ENCODE assay signal across 13 mouse cellular contexts in the genomic region with DNA sequence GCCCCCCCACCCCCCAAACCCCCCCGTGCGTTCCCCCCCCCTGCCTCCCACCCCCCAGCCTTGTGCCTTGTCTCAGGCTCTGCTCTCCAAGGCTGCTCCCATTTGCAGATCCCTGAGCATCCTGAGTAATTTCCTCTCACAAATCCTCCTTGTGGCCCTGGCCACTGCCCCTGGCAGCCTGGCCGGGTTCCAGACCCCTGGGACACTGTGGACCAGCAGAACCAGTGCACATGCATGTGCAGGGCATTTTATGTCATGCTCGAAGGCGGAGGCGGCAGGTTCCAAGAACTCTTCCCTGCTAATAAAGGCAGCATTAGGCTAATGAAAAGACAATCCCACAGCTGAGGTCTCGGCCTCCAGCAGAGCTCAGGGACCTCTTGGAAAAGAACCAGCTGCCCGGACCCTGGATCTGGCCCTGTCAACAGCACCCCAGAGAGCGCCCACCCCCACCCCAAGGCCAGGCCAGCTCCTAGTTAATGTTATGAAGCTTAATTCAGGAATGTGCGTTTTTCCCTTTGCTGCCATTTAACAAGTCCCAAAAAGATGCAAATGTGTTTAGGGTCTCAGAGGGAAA.
A peak's percentile ranks its signal among the peaks of the same experiment; 100 is the strongest.
DNase-seq lines count a peak whose midpoint lies in the region; ATAC-seq and TF ChIP-seq lines count a peak whose summit lies in the region.
"Had no signal": no experiment of that assay in that cellular context is flagged by ENCODE, and none has a peak within 500 bp of the region (broad histone marks: within the 10 kb centered on the region; RNA-seq: fewer than 3 reads in every experiment).

No protein-coding gene starts in this region.

- no peaks in the 10 kb centered on the region for H3K27me3 ChIP-seq in forebrain, embryonic 12.5 days
- H3K27me3 ChIP-seq in forebrain, embryonic 14.5 days (replicated peaks; ENCODE audit: control insufficient read depth, insufficient read depth, low read length) = no peaks in the 10 kb centered on the region
- no peaks in the 10 kb centered on the region for H3K27me3 ChIP-seq in embryonic facial prominence, embryonic 11.5 days (ENCODE audit: control insufficient read depth, insufficient read depth, low read length)
- H3K27me3 ChIP-seq in hindbrain, embryonic 15.5 days = no peaks in the 10 kb centered on the region
- no peaks in the 10 kb centered on the region for H3K27me3 ChIP-seq in midbrain, postnatal 0 days (ENCODE audit: insufficient read depth, low read length)
- H3K27me3 ChIP-seq: intestine, embryonic 15.5 days; lung, embryonic 15.5 days had no signal

- WGBS in forebrain, embryonic 12.5 days = 32% methylated on average over 10 of the region's 10 CpGs
- 25% methylated on average over 10 of the region's 10 CpGs for WGBS in forebrain, embryonic 14.5 days
- WGBS in embryonic facial prominence, embryonic 11.5 days = 56% methylated on average over 8 of the region's 10 CpGs
- WGBS in hindbrain, embryonic 15.5 days = 23% methylated on average over 10 of the region's 10 CpGs
- WGBS in midbrain, postnatal 0 days = 29% methylated on average over 8 of the region's 10 CpGs

- ATAC-seq in forebrain, embryonic 12.5 days (ENCODE audit: low FRiP score) = no peak
- no peak for ATAC-seq in forebrain, embryonic 14.5 days
- 0 out of 2 replicates have a peak, but pooled peaks have one; percentile 17 for ATAC-seq in embryonic facial prominence, embryonic 11.5 days (replicated peaks; ENCODE audit: insufficient number of reproducible peaks, low FRiP score, low TSS enrichment, low read depth)
- ATAC-seq in hindbrain, embryonic 15.5 days (ENCODE audit: low FRiP score, low read depth) = peak; percentile 35; the same call in 1 of the 2 replicates
- no peak for ATAC-seq in midbrain, postnatal 0 days (ENCODE audit: low FRiP score)
- ATAC-seq: intestine, embryonic 15.5 days had no signal

- H3K4me2 ChIP-seq in forebrain, embryonic 12.5 days = no peak overlapping the region
- H3K4me2 ChIP-seq in forebrain, embryonic 14.5 days (ENCODE audit: low read length) = no peak overlapping the region
- H3K4me2 ChIP-seq in embryonic facial prominence, embryonic 11.5 days (ENCODE audit: low read depth, low read length) = no peak overlapping the region
- no peak overlapping the region for H3K4me2 ChIP-seq in hindbrain, embryonic 15.5 days
- H3K4me2 ChIP-seq in midbrain, postnatal 0 days (ENCODE audit: low read depth, low read length, poor library complexity, severe bottlenecking) = no peak overlapping the region
- H3K4me2 ChIP-seq: intestine, embryonic 15.5 days; lung, embryonic 15.5 days had no signal

- H3K9me3 ChIP-seq in forebrain, embryonic 12.5 days = no peaks in the 10 kb centered on the region
- no peaks in the 10 kb centered on the region for H3K9me3 ChIP-seq in forebrain, embryonic 14.5 days (replicated peaks; ENCODE audit: control insufficient read depth, low read length)
- H3K9me3 ChIP-seq in embryonic facial prominence, embryonic 11.5 days (replicated peaks; ENCODE audit: control insufficient read depth, low read length) = no peaks in the 10 kb centered on the region
- no peaks in the 10 kb centered on the region for H3K9me3 ChIP-seq in hindbrain, embryonic 15.5 days
- H3K9me3 ChIP-seq in midbrain, postnatal 0 days (ENCODE audit: low read length) = no peaks in the 10 kb centered on the region
- H3K9me3 ChIP-seq: intestine, embryonic 15.5 days; lung, embryonic 15.5 days had no signal

- H3K9ac ChIP-seq in forebrain, embryonic 12.5 days = no peak overlapping the region
- no peak overlapping the region for H3K9ac ChIP-seq in forebrain, embryonic 14.5 days (ENCODE audit: low read length)
- H3K9ac ChIP-seq in embryonic facial prominence, embryonic 11.5 days (replicated peaks; ENCODE audit: low read length) = no peak overlapping the region
- no peak overlapping the region for H3K9ac ChIP-seq in hindbrain, embryonic 15.5 days
- H3K9ac ChIP-seq in midbrain, postnatal 0 days (replicated peaks; ENCODE audit: low read length, poor library complexity, severe bottlenecking) = no peak overlapping the region
- H3K9ac ChIP-seq: intestine, embryonic 15.5 days; lung, embryonic 15.5 days had no signal

- no peaks in the 10 kb centered on the region for H3K36me3 ChIP-seq in forebrain, embryonic 12.5 days (replicated peaks)
- no peaks in the 10 kb centered on the region for H3K36me3 ChIP-seq in forebrain, embryonic 14.5 days (ENCODE audit: control insufficient read depth, insufficient read depth, low read length)
- no peaks in the 10 kb centered on the region for H3K36me3 ChIP-seq in embryonic facial prominence, embryonic 11.5 days (replicated peaks; ENCODE audit: control insufficient read depth, insufficient read depth, low read depth, low read length)
- no peaks in the 10 kb centered on the region for H3K36me3 ChIP-seq in hindbrain, embryonic 15.5 days
- no peaks in the 10 kb centered on the region for H3K36me3 ChIP-seq in midbrain, postnatal 0 days (ENCODE audit: insufficient read depth, low read length)
- H3K36me3 ChIP-seq: intestine, embryonic 15.5 days; lung, embryonic 15.5 days had no signal

- H3K4me3 ChIP-seq in forebrain, embryonic 12.5 days (replicated peaks) = no peak overlapping the region
- no peak overlapping the region for H3K4me3 ChIP-seq in forebrain, embryonic 14.5 days (ENCODE audit: low read depth, low read length)
- H3K4me3 ChIP-seq in embryonic facial prominence, embryonic 11.5 days (ENCODE audit: low read depth, low read length) = no peak overlapping the region
- no peak overlapping the region for H3K4me3 ChIP-seq in hindbrain, embryonic 15.5 days
- H3K4me3 ChIP-seq in midbrain, postnatal 0 days (ENCODE audit: low read depth, low read length) = no peak overlapping the region
- H3K4me3 ChIP-seq: intestine, embryonic 15.5 days; lung, embryonic 15.5 days had no signal

- no peak for TF ChIP-seq CTCF in midbrain, postnatal 0 days (IDR thresholded peaks at IDR 0.05)

- peak overlapping the region; percentile 69; the same call in 1 of the 2 replicates for H3K27ac ChIP-seq in forebrain, embryonic 12.5 days
- H3K27ac ChIP-seq in forebrain, embryonic 14.5 days (ENCODE audit: low read depth, low read length) = no peak overlapping the region
- no peak overlapping the region for H3K27ac ChIP-seq in embryonic facial prominence, embryonic 11.5 days (replicated peaks; ENCODE audit: low read depth, low read length)
- no peak overlapping the region for H3K27ac ChIP-seq in hindbrain, embryonic 15.5 days (replicated peaks)
- H3K27ac ChIP-seq in midbrain, postnatal 0 days (ENCODE audit: low read depth, low read length) = no peak overlapping the region
- H3K27ac ChIP-seq: intestine, embryonic 15.5 days; lung, embryonic 15.5 days had no signal

- DNase-seq in forebrain, embryonic 14.5 days (ENCODE audit: low spot score) = no peak
- no peak for DNase-seq in embryonic facial prominence, embryonic 11.5 days (ENCODE audit: low spot score)
- peak; percentile 58 for DNase-seq in midbrain, postnatal 0 days (ENCODE audit: low spot score)
- DNase-seq in adrenal gland, postnatal 25 days = no peak
- DNase-seq in yolk sac, embryonic 10.5 days (ENCODE audit: low spot score) = no peak
- no peak for DNase-seq in urinary bladder, postnatal 4 days (ENCODE audit: low spot score in 2 of 2)
- DNase-seq: adrenal gland, adult 2 months; cerebellum, adult 2 months; gastrocnemius, postnatal 10 days had no signal

- peaks cover 12% of the 10 kb centered on the region for H3K4me1 ChIP-seq in forebrain, embryonic 12.5 days
- H3K4me1 ChIP-seq in forebrain, embryonic 14.5 days (ENCODE audit: control insufficient read depth, insufficient read depth, low read length) = 0 out of 2 replicates have a peak, but pooled peaks cover 2% of the 10 kb centered on the region
- H3K4me1 ChIP-seq in embryonic facial prominence, embryonic 11.5 days (ENCODE audit: control insufficient read depth, insufficient read depth, low read length) = no peaks in the 10 kb centered on the region
- H3K4me1 ChIP-seq in hindbrain, embryonic 15.5 days (replicated peaks) = peaks cover 10% of the 10 kb centered on the region
- H3K4me1 ChIP-seq in midbrain, postnatal 0 days (ENCODE audit: insufficient read depth, low read length) = no peaks in the 10 kb centered on the region
- H3K4me1 ChIP-seq: intestine, embryonic 15.5 days; lung, embryonic 15.5 days had no signal

Comparison
In these comparisons a context has a peak if more than half of its experiments do, and no peak if none do; other contexts are left out.
1. ATAC-seq: peak in embryonic facial prominence, embryonic 11.5 days (single experiment) and hindbrain, embryonic 15.5 days (single experiment); none in forebrain, embryonic 12.5 days (single experiment), forebrain, embryonic 14.5 days (single experiment) and midbrain, postnatal 0 days (single experiment).